Mouse (Mus musculus): ENCODE measurements around the gene Zdhhc20. TPM values are rescaled to one million over a fixed set of nuclear protein-coding genes. Genes with fewer than 3 reads are reported as not detected.
A peak's percentile ranks its signal among the peaks of the same experiment; 100 is the strongest.

The Zdhhc20 gene
- total and polyA plus RNA-seq, 3 experiments: 4.6 to 11.4 TPM; not detected in 1

DNA sequence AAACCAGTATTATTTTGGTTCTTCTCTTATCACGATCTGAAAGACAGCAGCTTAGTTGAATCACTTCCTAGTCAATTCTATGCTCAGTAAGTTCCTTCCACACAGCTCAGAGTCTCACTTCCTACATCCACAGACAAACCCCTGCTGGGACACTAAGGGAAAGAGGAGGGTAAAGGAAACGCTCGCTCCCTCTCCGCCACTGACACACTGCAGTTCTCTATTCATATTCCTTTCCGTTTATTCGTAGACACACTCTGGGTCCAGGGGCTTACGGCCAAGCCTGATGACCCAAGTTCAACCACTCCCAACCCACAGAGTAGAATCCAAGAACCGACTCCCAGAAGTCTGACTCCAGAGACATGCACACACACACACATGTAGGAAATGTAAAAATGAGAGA lies 2.9 kb downstream of the Zdhhc20 start:
- H3K9ac ChIP-seq (ENCODE audit: control insufficient read depth, low read depth, low read length, poor library complexity, severe bottlenecking): no peak overlapping the region
- H3K27ac ChIP-seq (ENCODE audit: control insufficient read depth, low read depth, low read length): no peak overlapping the region

DNA sequence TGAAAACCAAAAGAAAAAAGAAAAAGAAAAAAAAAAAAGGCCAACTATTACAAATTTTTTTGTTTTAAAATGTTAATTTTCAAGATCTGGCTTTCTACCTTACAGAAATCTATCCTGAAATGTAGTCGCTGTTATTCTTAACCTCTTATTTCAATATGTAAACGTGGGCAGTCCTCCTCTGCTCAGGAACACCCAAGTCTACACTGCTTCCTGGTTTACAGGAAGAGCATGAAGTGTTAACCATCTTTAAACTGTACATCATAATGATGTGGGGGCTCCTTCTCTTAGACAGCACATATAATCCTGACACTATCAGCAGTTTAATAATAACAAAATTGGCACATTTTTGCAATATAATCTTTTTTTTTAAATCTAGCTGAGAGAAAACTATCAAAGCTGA lies 4.0 kb downstream of the Zdhhc20 start:
- TF ChIP-seq RCOR1 (IDR thresholded peaks at IDR 0.05; ENCODE audit: low read depth, low read length) (no peak), TBP (IDR thresholded peaks at IDR 0.05; ENCODE audit: low read depth, low read length) (no peak), POLR2AphosphoS2 (IDR thresholded peaks at IDR 0.05; ENCODE audit: low read length) (no peak), ZC3H11A (IDR thresholded peaks at IDR 0.05; ENCODE audit: low read depth, low read length) (no peak), NRF1 (IDR thresholded peaks at IDR 0.05; ENCODE audit: insufficient read depth, low read depth, low read length, poor library complexity, severe bottlenecking) (no peak), BHLHE40 (IDR thresholded peaks at IDR 0.05; ENCODE audit: borderline replicate concordance, low read depth, low read length) (no peak), USF1 (IDR thresholded peaks at IDR 0.05; ENCODE audit: low read depth, low read length) (no peak), E2F4 (IDR thresholded peaks at IDR 0.05; ENCODE audit: borderline replicate concordance, low read depth, low read length) (no peak), MXI1 (IDR thresholded peaks at IDR 0.05; ENCODE audit: low read depth, low read length) (no peak), MEF2A (IDR thresholded peaks at IDR 0.05; ENCODE audit: extremely low read depth, insufficient replicate concordance, low read depth, low read length, poor library complexity, severe bottlenecking) (no peak), TCF12 (IDR thresholded peaks at IDR 0.05; ENCODE audit: low read depth, low read length) (no peak), MAX (IDR thresholded peaks at IDR 0.05; ENCODE audit: low read length) (no peak), MAZ (IDR thresholded peaks at IDR 0.05; ENCODE audit: low read depth, low read length) (no peak), SMC3 (IDR thresholded peaks at IDR 0.05; ENCODE audit: low read depth, low read length) (no peak), MYB (IDR thresholded peaks at IDR 0.05; ENCODE audit: low read depth, low read length) (no peak), CHD1 (IDR thresholded peaks at IDR 0.05; ENCODE audit: low read depth, low read length) (no peak), ELF1 (IDR thresholded peaks at IDR 0.05; ENCODE audit: low read depth, low read length) (no peak), MYC (IDR thresholded peaks at IDR 0.05; ENCODE audit: low read depth, low read length) (no peak), USF2 (IDR thresholded peaks at IDR 0.05; ENCODE audit: borderline replicate concordance in 1 of 2, insufficient read depth in 1 of 2, low read depth in 1 of 2, low read length in 2 of 2) (no peak), RAD21 (IDR thresholded peaks at IDR 0.05; ENCODE audit: low read depth, low read length) (no peak)
- Histone ChIP-seq H3K27me3 (ENCODE audit: control insufficient read depth in 1 of 2, insufficient read depth in 2 of 2, low read length in 2 of 2) (no peaks in the 10 kb centered on the region), H3K4me1 (ENCODE audit: control insufficient read depth in 1 of 2, insufficient read depth in 2 of 2, low read length in 2 of 2) (peaks cover 7 to 9% of the 10 kb centered on the region in 2 experiments), H3K36me3 (ENCODE audit: control insufficient read depth in 1 of 2, insufficient read depth in 2 of 2, low read length in 2 of 2) (peaks cover 0 to 11% of the 10 kb centered on the region in 2 experiments; a peak in 2 of 4 replicates), H3K4me3 (ENCODE audit: control insufficient read depth in 1 of 2, insufficient read depth in 1 of 2, low read depth in 2 of 2, low read length in 2 of 2) (no peak overlapping the region), H3K27ac (ENCODE audit: control insufficient read depth, low read depth, low read length) (no peak overlapping the region), H3K79me2 (ENCODE audit: control insufficient read depth, insufficient read depth, low read length, poor library complexity) (peaks cover 12% of the 10 kb centered on the region), H3K9me3 (replicated peaks; ENCODE audit: insufficient read depth, low read length) (no peaks in the 10 kb centered on the region), H3K9ac (ENCODE audit: control insufficient read depth, low read depth, low read length, poor library complexity, severe bottlenecking) (no peak overlapping the region)
- no peak for DNase-seq (ENCODE audit: low read depth, low spot score)

More for the DNA sequence above, 2.9 kb downstream of the Zdhhc20 start:
- Histone ChIP-seq H3K79me2 (ENCODE audit: control insufficient read depth, insufficient read depth, low read length, poor library complexity) (peaks cover 12% of the 10 kb centered on the region), H3K27me3 (ENCODE audit: control insufficient read depth in 1 of 2, insufficient read depth in 2 of 2, low read length in 2 of 2) (no peaks in the 10 kb centered on the region), H3K36me3 (ENCODE audit: control insufficient read depth in 1 of 2, insufficient read depth in 2 of 2, low read length in 2 of 2) (peaks cover 0 to 11% of the 10 kb centered on the region in 2 experiments; a peak in 2 of 4 replicates), H3K4me1 (ENCODE audit: control insufficient read depth in 1 of 2, insufficient read depth in 2 of 2, low read length in 2 of 2) (peaks cover 7 to 9% of the 10 kb centered on the region in 2 experiments), H3K9me3 (replicated peaks; ENCODE audit: insufficient read depth, low read length) (no peaks in the 10 kb centered on the region), H3K4me3 (ENCODE audit: control insufficient read depth in 1 of 2, insufficient read depth in 1 of 2, low read depth in 2 of 2, low read length in 2 of 2) (no peak overlapping the region)
- peak; percentile 38 for DNase-seq (ENCODE audit: low read depth, low spot score)
- TF ChIP-seq ZNF384 (IDR thresholded peaks at IDR 0.05; ENCODE audit: low read depth, low read length): 0 out of 2 replicates have a peak, but pooled peaks have one; percentile 15
- no peak for TF ChIP-seq MEF2A (IDR thresholded peaks at IDR 0.05; ENCODE audit: extremely low read depth, insufficient replicate concordance, low read depth, low read length, poor library complexity, severe bottlenecking)
- peak; percentile 24; the same call in 1 of the 2 replicates for TF ChIP-seq GATA1 (IDR thresholded peaks at IDR 0.05; ENCODE audit: low read depth, low read length)
- TF ChIP-seq E2F4 (IDR thresholded peaks at IDR 0.05; ENCODE audit: borderline replicate concordance, low read depth, low read length): no peak
- TF ChIP-seq HCFC1 (IDR thresholded peaks at IDR 0.05; ENCODE audit: low read depth, low read length): no peak
- no peak for TF ChIP-seq GABPA (IDR thresholded peaks at IDR 0.05; ENCODE audit: low read depth, low read length)
- TF ChIP-seq POLR2AphosphoS5 (IDR thresholded peaks at IDR 0.05; ENCODE audit: borderline replicate concordance, low read depth, low read length): no peak
- no peak for TF ChIP-seq POLR2AphosphoS2 (IDR thresholded peaks at IDR 0.05; ENCODE audit: low read length)
- no peak for TF ChIP-seq ZC3H11A (IDR thresholded peaks at IDR 0.05; ENCODE audit: low read depth, low read length)
- no peak for TF ChIP-seq UBTF (IDR thresholded peaks at IDR 0.05; ENCODE audit: borderline replicate concordance, insufficient read depth, low read depth, low read length)
- no peak for TF ChIP-seq USF2 (IDR thresholded peaks at IDR 0.05; ENCODE audit: borderline replicate concordance in 1 of 2, insufficient read depth in 1 of 2, low read depth in 1 of 2, low read length in 2 of 2)

All from MEL (cell line).